Mouse (Mus musculus) heart, embryonic 13.5 days (tissue): ENCODE measurements at regions not wholly inside any gene's neighbourhood (a gene's known extent, or its start where the extent isn't known, plus 50 kb on each side); places are given as distances from the start of the nearest gene placed in this dataset.

Source experiments
- ATAC-seq: fragments of 200-750 bp; cut with Nextera tagmentation; 2 replicates; pipeline ENCODE4 v1.8.0; 2017; ENCODE audit warnings: moderate TSS enrichment; ENCODE audit not compliant: insufficient number of reproducible peaks, low FRiP score, low TSS enrichment; ENCODE audit errors: extremely low read depth
- H3K27ac ChIP-seq: fragments of 300-500 bp; sonication (generic); replicated peaks from 2 replicates; pipeline ENCODE4 v1.5.1; 2015; ENCODE audit warnings: moderate library complexity, mild to moderate bottlenecking, inconsistent platforms
- H3K27me3 ChIP-seq: fragments of 300-500 bp; sonication (generic); replicated peaks from 2 replicates; pipeline ENCODE4 v1.6.1; 2015; ENCODE audit warnings: mild to moderate bottlenecking, inconsistent platforms
- H3K36me3 ChIP-seq: fragments of 300-500 bp; sonication (generic); 2 replicates; pipeline ENCODE4 v1.6.1; 2015; ENCODE audit warnings: mild to moderate bottlenecking, inconsistent platforms
- H3K4me1 ChIP-seq: fragments of 300-500 bp; sonication (generic); 2 replicates; pipeline ENCODE4 v1.6.1; 2015; ENCODE audit warnings: inconsistent platforms
- H3K4me2 ChIP-seq: fragments of 300-500 bp; sonication (generic); 2 replicates; pipeline ENCODE4 v1.6.1; 2015; ENCODE audit warnings: inconsistent platforms, mild to moderate bottlenecking, moderate library complexity
- H3K4me3 ChIP-seq: fragments of 300-500 bp; sonication (generic); 2 replicates; pipeline ENCODE4 v1.5.1; 2015; ENCODE audit warnings: moderate library complexity, mild to moderate bottlenecking, inconsistent platforms
- H3K9ac ChIP-seq: fragments of 300-500 bp; sonication (generic); 2 replicates; pipeline ENCODE4 v1.6.1; 2015; ENCODE audit warnings: inconsistent platforms, mild to moderate bottlenecking, moderate library complexity
- H3K9me3 ChIP-seq: fragments of 300-500 bp; sonication (generic); 2 replicates; pipeline ENCODE4 v1.6.1; 2016; ENCODE audit warnings: inconsistent platforms
- WGBS: fragments of 180-500 bp; shearing (Covaris S2); methylation state at CpG from one replicate; pipeline ENCODE4 v1.1.7; 2015; ENCODE audit warnings: mixed read lengths; 5-methylcytosine and 5-hydroxymethylcytosine counted together

DNA sequence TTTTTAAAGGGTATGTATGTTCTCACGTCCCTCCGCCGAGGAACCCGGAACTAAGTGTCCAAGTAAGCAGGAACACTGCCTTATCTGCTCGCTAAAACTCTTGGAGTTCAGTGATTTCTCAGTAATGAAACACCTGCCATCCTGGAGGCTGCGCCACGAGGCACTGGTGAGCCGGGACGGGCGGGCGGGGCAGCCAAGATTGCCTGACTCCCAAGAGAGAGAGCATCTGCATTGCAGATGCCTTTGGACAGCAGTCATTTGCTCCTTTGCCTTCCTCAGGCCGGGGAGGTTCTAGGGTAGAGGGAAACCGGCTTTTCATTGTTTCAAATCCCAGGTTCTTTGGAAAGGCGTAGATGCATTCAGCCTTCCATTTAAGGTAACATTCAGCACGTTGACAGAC lies 450.8 kb downstream of the Zfp704 start:
- Histone ChIP-seq H3K4me3 (no peak overlapping the region), H3K4me2 (peak overlapping the region; percentile 36), H3K27ac (no peak overlapping the region), H3K36me3 (no peaks in the 10 kb centered on the region), H3K27me3 (no peaks in the 10 kb centered on the region), H3K9ac (no peak overlapping the region), H3K4me1 (peaks cover 9% of the 10 kb centered on the region), H3K9me3 (no peaks in the 10 kb centered on the region)
- ATAC-seq: no peak
- 37% methylated on average over 15 of the region's 15 CpGs for WGBS

DNA sequence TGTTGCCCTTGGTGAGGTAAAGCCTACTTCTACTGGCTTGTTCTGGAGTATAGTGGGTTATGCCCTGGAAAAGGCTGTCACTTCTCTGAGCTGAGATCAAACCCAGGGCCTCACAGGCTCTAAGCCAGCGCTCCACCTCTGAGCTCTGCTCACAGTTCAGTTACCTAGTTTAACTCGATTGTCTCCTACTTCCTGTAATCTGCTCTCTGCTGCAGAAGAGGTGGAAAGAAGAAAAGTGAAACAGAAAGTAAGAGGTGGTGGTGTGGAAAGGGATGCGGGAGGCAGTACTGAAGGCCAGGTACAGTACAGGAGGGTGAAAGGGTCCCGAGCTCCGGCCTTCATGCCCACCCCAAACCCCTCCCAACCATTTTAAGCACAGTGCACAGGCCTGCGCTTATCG lies 455.7 kb downstream of the Zfp704 start:
- Histone ChIP-seq H3K4me3 (no peak overlapping the region), H3K9me3 (no peaks in the 10 kb centered on the region), H3K4me2 (no peak overlapping the region), H3K4me1 (peaks cover 13% of the 10 kb centered on the region), H3K36me3 (no peaks in the 10 kb centered on the region), H3K27me3 (no peaks in the 10 kb centered on the region), H3K27ac (no peak overlapping the region), H3K9ac (no peak overlapping the region)
- WGBS: 69% methylated on average over 7 of the region's 7 CpGs
- ATAC-seq: no peak

DNA sequence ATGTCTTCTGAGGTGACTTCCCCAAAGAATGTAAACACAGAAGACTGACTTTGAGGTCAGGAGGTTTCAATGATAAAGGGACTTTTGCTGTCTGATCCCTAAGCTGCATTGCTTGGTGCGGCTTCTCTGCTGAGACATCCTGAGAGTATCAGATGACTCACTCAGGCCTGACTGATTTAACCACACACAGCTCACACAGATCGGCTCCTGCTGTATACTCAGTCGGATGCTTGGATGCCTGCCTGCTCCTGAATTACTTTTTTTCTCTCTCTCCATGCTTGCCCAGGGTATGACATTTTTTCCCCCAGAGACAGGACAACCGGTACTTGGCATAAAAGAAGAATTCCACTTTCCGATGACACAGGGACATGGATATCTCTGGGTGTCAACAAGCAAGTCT lies 456.2 kb downstream of the Zfp704 start:
- H3K27ac ChIP-seq: no peak overlapping the region
- H3K27me3 ChIP-seq: no peaks in the 10 kb centered on the region
- no peak overlapping the region for H3K4me3 ChIP-seq
- H3K4me1 ChIP-seq: peaks cover 10% of the 10 kb centered on the region
- H3K4me2 ChIP-seq: no peak overlapping the region
- 33% methylated on average over 5 of the region's 5 CpGs for WGBS
- no peaks in the 10 kb centered on the region for H3K36me3 ChIP-seq
- ATAC-seq: no peak
- no peaks in the 10 kb centered on the region for H3K9me3 ChIP-seq
- no peak overlapping the region for H3K9ac ChIP-seq

DNA sequence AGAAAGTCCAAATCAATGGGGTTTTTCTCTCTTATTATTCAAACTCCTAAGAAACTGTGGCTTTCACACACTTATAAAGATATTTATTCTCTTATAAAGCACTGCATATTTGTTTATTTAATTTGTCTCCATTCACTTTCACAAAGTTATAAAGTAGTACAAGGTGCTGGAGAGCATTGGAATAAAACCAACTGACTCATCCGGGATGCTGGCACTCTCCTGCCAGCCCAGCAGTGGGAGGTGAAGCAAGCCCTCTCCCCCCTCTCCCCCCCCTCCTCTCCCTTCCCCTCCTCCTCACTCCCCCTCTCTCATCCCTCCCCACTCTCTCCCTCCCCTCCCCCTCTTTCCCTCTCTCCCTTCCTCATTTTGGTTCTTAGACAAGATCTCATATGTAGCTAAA lies 457.6 kb downstream of the Zfp704 start:
- peaks cover 10% of the 10 kb centered on the region for H3K4me1 ChIP-seq
- no peaks in the 10 kb centered on the region for H3K9me3 ChIP-seq
- H3K9ac ChIP-seq: no peak overlapping the region
- no peaks in the 10 kb centered on the region for H3K36me3 ChIP-seq
- no peak overlapping the region for H3K4me3 ChIP-seq
- no peak for ATAC-seq
- no peak overlapping the region for H3K4me2 ChIP-seq
- WGBS: 42% methylated on average over 1 of the region's 1 CpGs
- no peaks in the 10 kb centered on the region for H3K27me3 ChIP-seq
- no peak overlapping the region for H3K27ac ChIP-seq

DNA sequence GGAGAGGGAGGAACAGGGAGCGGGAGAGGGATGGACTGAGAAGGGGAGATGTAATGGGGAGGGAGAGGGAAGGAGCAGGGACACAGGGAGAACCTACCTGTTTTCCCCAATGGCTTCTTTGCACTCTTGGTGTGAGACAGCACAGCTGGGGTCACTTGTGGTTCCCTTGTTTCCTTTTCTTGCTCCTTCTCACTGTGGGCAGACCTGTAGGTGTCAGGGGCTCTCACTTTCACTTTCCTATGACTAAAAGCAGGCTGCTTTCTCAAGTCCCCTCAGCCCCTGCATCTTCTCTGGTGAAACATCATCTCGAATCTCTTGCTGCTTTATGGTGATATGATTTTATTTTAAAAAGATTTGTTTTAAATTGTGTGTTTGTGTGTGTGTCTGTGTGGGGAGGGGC lies 458.3 kb downstream of the Zfp704 start:
- no peaks in the 10 kb centered on the region for H3K9me3 ChIP-seq
- H3K4me1 ChIP-seq: peaks cover 10% of the 10 kb centered on the region
- no peak for ATAC-seq
- H3K27ac ChIP-seq: no peak overlapping the region
- 43% methylated on average over 2 of the region's 2 CpGs for WGBS
- no peak overlapping the region for H3K4me3 ChIP-seq
- no peaks in the 10 kb centered on the region for H3K36me3 ChIP-seq
- H3K4me2 ChIP-seq: no peak overlapping the region
- no peak overlapping the region for H3K9ac ChIP-seq
- no peaks in the 10 kb centered on the region for H3K27me3 ChIP-seq

DNA sequence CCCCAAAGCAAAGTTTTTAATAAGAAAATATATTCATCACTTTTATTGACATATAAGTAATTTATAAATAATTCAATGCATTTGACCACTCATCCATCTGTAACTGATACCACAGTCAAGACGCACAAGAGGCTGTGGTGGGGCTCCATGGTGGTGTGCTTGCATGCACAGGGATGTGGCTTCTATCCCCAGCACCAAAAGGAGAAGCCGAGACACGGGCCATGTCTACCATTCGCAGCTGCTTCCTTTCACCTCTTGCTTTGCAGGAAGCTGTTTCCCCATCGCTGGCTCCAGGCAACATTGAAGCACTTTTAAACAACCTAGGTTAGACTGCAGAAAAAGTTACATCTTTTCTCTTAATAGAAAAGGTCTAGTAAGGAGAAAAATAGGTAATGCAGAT lies 461.3 kb downstream of the Zfp704 start:
- ATAC-seq: no peak
- Histone ChIP-seq H3K4me2 (no peak overlapping the region), H3K27me3 (no peaks in the 10 kb centered on the region), H3K4me1 (peaks cover under 1% of the 10 kb centered on the region; the same call in 1 of the 2 replicates), H3K36me3 (no peaks in the 10 kb centered on the region), H3K4me3 (no peak overlapping the region), H3K9ac (no peak overlapping the region), H3K27ac (no peak overlapping the region), H3K9me3 (peaks cover 6% of the 10 kb centered on the region; the same call in 1 of the 2 replicates)
- 71% methylated on average over 5 of the region's 5 CpGs for whole genome bisulfite sequencing

DNA sequence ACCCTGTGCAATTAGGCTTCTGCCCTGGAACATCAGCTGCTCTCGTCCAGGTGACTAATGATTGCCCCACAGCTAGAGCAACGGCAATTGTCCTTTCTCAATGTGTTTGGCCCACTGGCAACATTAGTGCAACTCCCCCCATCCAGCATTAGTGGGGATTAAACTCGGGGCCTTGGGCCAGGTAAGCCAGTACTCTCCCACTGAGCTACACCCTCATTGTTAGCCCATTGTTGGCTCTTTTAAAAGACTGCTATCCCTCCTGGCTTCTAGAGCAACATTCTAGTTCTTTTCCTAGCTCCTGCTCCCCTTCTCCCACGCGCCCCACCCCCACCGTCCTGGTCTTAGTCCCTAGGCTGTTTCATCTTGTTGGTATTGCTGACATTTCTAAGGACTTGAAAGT lies 463.4 kb downstream of the Zfp704 start:
- H3K36me3 ChIP-seq: no peaks in the 10 kb centered on the region
- no peak overlapping the region for H3K27ac ChIP-seq
- ATAC-seq: no peak
- peaks cover 6% of the 10 kb centered on the region; the same call in 1 of the 2 replicates for H3K9me3 ChIP-seq
- H3K4me1 ChIP-seq: no peaks in the 10 kb centered on the region
- H3K27me3 ChIP-seq: no peaks in the 10 kb centered on the region
- 72% methylated on average over 6 of the region's 6 CpGs for WGBS
- no peak overlapping the region for H3K4me2 ChIP-seq
- H3K9ac ChIP-seq: no peak overlapping the region
- H3K4me3 ChIP-seq: no peak overlapping the region

DNA sequence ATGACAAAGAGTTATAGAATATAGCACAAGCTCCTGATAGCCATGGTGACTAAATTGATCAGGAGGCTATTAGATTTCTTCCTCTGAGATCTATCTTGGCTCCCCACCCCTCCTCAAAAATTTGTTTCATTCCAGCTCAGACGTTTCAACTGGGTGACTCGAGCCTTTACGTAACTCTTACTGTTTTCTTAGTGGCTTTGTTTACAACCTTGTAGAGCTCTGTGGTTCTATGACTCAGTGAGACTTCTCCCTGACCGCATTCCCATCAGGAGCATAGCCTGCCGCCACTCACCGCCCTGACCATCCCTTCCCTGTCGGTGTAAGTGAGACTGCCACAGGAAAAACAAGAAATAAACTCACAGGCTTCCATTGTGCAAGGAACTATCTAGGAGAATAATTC lies 464.3 kb downstream of the Zfp704 start:
- Histone ChIP-seq H3K4me1 (no peaks in the 10 kb centered on the region), H3K36me3 (no peaks in the 10 kb centered on the region)
- 78% methylated on average over 7 of the region's 7 CpGs for WGBS

DNA sequence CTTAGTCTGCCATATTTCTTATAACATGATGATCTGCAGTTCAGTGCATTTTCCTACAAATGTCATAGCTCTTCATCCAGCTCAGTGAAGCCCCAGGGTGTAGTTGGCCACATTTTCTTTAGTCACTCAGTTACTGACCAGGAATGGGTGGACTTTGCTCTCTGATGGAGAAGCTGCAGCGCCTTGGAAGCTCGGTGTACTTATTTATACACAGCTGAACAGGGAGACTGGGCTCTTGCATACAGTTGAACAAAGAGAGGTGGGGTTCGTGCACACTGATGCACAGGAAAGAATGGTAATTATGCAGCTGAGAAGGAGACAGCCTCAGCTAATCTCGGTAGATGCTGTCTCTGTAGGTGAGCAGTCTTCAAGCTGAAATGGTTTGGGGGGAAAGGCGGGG lies 468.0 kb downstream of the Zfp704 start:
- 69% methylated on average over 5 of the region's 5 CpGs for WGBS
- Histone ChIP-seq H3K9me3 (peaks cover 6% of the 10 kb centered on the region; the same call in 1 of the 2 replicates), H3K36me3 (no peaks in the 10 kb centered on the region), H3K4me1 (no peaks in the 10 kb centered on the region), H3K27ac (no peak overlapping the region), H3K9ac (no peak overlapping the region), H3K4me3 (no peak overlapping the region), H3K27me3 (no peaks in the 10 kb centered on the region), H3K4me2 (no peak overlapping the region)
- no peak for ATAC-seq

More for the DNA sequence above, 464.3 kb downstream of the Zfp704 start:
- H3K27me3 ChIP-seq: no peaks in the 10 kb centered on the region
- H3K27ac ChIP-seq: no peak overlapping the region
- no peak overlapping the region for H3K4me3 ChIP-seq
- no peak overlapping the region for H3K9ac ChIP-seq
- ATAC-seq: no peak
- H3K9me3 ChIP-seq: peaks cover 6% of the 10 kb centered on the region; the same call in 1 of the 2 replicates
- H3K4me2 ChIP-seq: no peak overlapping the region

DNA sequence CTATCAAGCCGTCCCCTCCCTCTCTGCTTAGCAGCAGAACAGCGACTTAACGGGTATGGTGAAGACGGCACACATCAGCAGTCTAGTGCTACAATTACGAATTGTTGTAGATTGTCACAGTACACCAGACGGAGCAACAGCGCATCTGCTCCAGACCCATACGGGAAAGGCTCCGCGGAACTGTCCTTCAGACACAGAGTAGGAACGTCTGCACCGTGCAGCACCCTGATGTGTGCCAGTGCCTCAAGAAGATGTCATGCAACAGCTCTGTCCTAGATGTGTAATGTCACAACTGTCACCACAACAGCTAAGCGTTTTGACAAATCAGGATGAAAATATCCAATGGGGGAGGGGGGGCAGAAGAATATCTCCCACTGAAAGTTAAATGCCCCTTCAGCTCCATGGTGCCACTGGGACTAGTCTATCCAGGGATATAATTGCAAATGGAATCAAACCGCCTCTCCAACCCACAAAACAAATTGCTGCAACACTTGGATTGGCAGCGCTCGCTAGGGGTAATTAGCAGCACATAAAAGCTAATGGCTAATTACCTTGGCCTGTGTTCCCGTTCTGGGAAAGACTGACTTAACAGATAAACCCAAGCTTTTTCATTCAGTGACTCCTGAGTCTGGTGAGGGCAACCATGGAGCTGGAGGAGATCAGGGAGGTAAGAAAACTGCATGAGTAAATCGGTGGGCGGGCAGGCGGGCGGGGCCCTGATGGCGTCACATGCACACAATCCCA lies 472.6 kb downstream of the Zfp704 start:
- 75% methylated on average over 22 of the region's 22 CpGs for WGBS
- no peaks in the 10 kb centered on the region for H3K36me3 ChIP-seq

DNA sequence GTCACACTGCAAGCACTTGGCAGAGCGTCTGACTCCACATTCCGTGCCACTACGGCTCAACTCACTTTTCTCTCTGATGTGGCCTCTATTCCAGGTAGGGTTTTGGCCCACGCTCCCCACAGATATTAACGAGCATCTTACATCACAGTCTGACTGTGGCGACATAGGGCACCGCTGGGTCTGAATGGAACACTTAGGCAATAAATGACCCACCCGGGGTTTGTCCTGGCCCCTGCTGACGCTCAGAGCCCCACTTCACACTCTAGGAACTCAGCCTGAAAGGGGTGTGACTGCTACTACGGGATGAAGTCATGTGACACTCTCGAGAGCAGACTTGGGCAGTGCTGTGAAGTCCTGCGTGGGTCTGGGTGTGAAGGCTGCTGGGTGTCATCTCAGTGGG lies 475.9 kb downstream of the Zfp704 start:
- no peak overlapping the region for H3K9ac ChIP-seq
- peaks cover 28% of the 10 kb centered on the region for H3K4me1 ChIP-seq
- ATAC-seq: no peak
- H3K9me3 ChIP-seq: no peaks in the 10 kb centered on the region
- no peak overlapping the region for H3K27ac ChIP-seq
- H3K4me3 ChIP-seq: no peak overlapping the region
- H3K27me3 ChIP-seq: no peaks in the 10 kb centered on the region
- no peaks in the 10 kb centered on the region for H3K36me3 ChIP-seq
- H3K4me2 ChIP-seq: peak overlapping the region; percentile 36
- WGBS: 44% methylated on average over 12 of the region's 12 CpGs

More for the DNA sequence above, 472.6 kb downstream of the Zfp704 start:
- ATAC-seq: no peak
- no peak overlapping the region for H3K27ac ChIP-seq
- no peaks in the 10 kb centered on the region for H3K27me3 ChIP-seq
- H3K9ac ChIP-seq: no peak overlapping the region
- peaks cover 15% of the 10 kb centered on the region for H3K4me1 ChIP-seq
- no peak overlapping the region for H3K4me3 ChIP-seq
- no peaks in the 10 kb centered on the region for H3K9me3 ChIP-seq
- no peak overlapping the region for H3K4me2 ChIP-seq

DNA sequence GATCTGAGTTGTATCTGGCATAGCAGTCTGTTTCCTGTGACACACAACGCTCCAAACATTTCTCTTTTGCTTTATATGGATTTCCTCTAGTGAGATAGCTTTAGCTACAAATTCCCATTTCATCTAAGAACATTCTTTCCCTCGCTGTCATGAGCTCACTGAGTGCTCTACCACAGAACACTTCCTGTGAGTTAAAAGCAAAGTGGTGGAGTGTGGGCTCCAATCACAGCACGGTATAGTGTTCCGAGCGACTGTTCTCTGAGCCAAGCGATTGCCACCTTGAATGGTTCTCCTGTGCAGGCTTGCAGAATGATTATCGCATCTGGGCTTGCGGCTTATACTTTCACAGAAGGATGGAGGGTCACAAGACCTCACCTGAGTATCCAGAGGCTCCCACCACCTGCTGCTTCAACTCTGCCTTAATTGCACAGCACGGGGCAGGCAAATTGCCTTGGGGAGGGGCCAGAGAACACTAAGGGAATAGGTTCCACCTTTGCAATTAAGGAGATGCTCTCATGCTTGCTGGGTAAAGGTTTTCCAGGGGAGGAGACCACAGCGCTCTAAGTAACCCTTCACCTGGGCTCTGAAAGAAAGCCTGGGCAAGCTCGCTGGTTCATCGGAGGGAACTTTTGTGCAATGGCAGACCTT lies 477.7 kb downstream of the Zfp704 start:
- Histone ChIP-seq H3K4me2 (no peak overlapping the region), H3K4me1 (peaks cover 28% of the 10 kb centered on the region), H3K9ac (no peak overlapping the region), H3K27ac (no peak overlapping the region), H3K4me3 (no peak overlapping the region), H3K27me3 (no peaks in the 10 kb centered on the region), H3K36me3 (no peaks in the 10 kb centered on the region), H3K9me3 (no peaks in the 10 kb centered on the region)
- no peak for ATAC-seq
- 65% methylated on average over 12 of the region's 12 CpGs for WGBS
